Mouse (Mus musculus): ENCODE data around the gene Eri3. TPM values are rescaled to one million over a fixed set of nuclear protein-coding genes. Genes with fewer than 3 reads are reported as not detected.

Gene Eri3
- 100 to 1,000 TPM; 183 to 214 TPM for total RNA-seq (2021)

DNA sequence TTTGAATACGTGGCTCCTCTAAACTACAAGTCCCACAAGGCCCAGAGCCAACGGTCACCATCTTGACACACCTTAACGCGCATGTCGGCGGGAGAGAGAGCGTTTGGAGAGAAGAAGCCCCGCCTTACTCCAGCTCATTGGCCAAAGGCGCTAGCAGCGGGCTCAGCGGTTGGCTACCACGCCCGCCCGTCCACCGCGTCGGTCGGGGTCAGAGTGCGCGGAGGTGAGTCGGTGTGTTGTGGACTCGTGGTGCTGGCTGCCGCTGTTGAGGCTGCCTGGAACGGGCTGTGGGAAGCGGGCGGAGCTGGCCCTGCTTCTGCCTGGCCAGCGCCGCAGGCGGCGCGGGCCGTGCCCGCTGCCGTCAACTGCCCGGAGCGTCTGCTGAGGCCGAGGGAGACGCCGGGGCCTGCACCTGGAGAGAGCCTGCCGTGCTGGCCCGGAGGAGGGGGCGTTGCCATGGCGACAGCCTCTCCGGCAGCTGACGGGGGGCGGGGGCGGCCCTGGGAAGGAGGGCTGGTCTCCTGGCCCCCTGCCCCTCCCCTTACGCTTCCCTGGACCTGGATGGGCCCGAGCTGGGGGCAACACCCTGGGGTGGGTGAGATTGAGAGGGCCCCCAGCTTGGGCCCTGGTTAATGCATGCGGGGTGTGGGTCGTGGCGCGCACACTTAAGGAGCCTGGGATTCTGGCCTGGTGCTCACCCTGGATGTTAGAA is at the start of gene Eri3:
Eri3 (plus strand) TSS at position 226 of the 712 bp plus-strand sequence.
- DNase-seq (ENCODE audit: low spot score in 2 of 2): peak; percentile 97 to 99
- intact Hi-C loops (cut with DNase I): no loop called here

DNA sequence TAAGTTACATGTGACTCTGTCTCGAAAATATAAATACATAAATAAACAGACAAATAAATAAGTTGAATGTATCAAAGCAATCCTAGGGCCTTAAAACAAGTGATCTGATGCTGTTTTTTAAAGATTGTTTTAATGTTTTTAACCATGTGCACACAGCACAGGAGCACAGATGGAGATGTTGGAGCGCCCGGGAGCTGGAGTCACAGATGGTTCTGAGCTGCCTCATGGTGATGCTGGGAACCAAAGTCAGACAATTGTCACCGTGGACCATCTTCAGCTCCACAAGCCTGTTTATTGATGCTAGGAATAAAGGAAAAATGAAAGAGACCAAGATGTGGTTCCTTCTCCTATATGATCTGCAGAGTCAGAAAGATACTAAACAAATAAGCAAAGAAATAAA is 31.9 kb upstream of the Eri3 start:
- no peak for DNase-seq (ENCODE audit: low spot score in 2 of 2)
- intact Hi-C loops (cut with DNase I): no loop called here

DNA sequence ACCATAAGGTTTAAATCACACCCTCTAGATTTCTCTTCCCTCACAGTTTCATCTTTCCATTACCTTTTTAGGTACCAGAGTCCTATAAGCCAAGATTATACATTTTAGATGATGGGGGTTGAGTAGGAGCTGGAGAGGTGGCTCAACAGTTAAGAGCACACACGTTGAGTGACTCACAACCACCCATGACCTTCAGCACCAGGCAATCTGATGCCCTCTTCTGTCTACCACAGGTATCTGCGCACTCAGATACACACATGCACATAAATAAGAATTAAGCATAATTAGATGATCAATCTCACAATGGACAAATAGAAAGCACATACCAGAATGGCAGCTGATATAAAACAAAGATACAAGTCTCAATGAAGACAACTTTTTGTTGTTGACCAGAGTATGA is 28.8 kb upstream of the Eri3 start:
- intact Hi-C loops (cut with DNase I): no loop called here
- DNase-seq (ENCODE audit: low spot score in 2 of 2): no peak

DNA sequence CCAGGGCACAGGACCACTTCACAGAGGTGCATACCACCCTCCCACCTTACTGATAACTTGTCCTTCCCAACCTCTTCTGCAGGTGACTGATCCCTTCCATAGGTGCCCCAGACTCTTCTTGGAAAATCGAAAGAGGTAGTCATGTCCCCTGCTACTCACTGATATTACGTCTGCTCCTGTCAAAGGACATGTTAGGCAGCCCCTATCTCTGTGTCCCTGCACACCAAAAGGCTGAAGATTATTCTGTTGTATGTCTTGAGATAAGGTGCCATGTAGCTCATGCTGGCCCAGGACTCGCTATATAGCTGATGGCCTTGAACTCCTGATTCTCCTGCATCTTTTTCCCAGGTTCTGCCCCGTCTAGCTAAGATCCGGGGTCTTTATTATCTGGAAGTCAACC is 24.2 kb upstream of the Eri3 start:
- DNase-seq (ENCODE audit: low spot score in 2 of 2): no peak
- intact Hi-C loops (cut with DNase I): loop anchor here (5.0 kb wide), 1 partner anchor 254 kb away; no protein-coding TSS in a partner anchor

- intact Hi-C loops (cut with DNase I): loop anchor here (5.0 kb wide), 1 partner anchor 255 kb away; no protein-coding TSS in a partner anchor
- no peak for DNase-seq (ENCODE audit: low spot score in 2 of 2)
Observed at GRCm38 (mm10) chr4:117527116-117527899, 22.9 kb upstream of the Eri3 start.

- DNase-seq (ENCODE audit: low spot score in 2 of 2): peak in 1 of 2 experiments; percentile 39
- intact Hi-C loops (cut with DNase I): loop anchor here (1.0 to 5.0 kb wide), 2 partner anchors 204 to 256 kb away; no protein-coding TSS in a partner anchor
Observed at GRCm38 (mm10) chr4:117527952-117528351, 22.2 kb upstream of the Eri3 start.

- intact Hi-C loops (cut with DNase I): loop anchor here (5.0 kb wide), 1 partner anchor 258 kb away; no protein-coding TSS in a partner anchor
- no peak for DNase-seq (ENCODE audit: low spot score in 2 of 2)
Observed at GRCm38 (mm10) chr4:117529843-117530242, 20.3 kb upstream of the Eri3 start.

DNA sequence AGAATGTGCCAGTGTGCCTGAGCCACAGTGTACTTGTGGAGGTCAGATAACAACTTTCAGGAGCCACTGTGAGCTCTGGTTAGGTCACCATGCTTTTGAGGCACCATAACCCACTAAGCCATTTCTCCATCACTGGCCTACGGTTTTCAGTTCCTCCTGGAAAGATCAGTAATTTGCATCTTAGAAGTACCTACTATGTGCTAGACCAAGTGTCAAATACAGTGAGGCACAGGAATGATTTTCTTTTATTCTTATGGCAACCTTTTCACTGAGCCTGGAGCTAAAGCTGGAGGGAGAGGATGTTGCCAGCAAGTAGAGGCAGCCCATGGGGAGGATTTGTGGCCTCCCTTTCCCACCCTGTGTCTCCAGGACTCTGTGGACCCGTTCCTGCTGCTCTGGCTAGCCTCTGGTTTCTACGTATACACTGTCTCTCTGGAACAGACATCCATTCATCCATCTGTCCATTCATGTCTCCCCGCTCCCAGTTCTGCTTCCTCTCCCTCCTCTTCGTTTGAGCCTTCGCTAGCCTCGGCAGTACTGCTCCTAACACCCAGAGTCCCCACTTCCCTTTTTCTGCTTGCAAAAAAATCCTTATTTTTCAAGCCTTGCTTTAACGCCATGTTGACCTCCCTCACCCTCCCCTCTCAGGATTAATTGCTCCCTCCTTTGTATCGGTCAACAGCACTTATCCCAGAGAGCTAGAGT is 14.5 kb upstream of the Eri3 start:
- intact Hi-C loops (cut with DNase I): no loop called here
- DNase-seq (ENCODE audit: low spot score in 2 of 2): no peak

GRCm38 (mm10) chr4:117537002-117537401 is 13.2 kb upstream of the Eri3 start:
- no peak for DNase-seq (ENCODE audit: low spot score in 2 of 2)
- intact Hi-C loops (cut with DNase I): no loop called here

DNA sequence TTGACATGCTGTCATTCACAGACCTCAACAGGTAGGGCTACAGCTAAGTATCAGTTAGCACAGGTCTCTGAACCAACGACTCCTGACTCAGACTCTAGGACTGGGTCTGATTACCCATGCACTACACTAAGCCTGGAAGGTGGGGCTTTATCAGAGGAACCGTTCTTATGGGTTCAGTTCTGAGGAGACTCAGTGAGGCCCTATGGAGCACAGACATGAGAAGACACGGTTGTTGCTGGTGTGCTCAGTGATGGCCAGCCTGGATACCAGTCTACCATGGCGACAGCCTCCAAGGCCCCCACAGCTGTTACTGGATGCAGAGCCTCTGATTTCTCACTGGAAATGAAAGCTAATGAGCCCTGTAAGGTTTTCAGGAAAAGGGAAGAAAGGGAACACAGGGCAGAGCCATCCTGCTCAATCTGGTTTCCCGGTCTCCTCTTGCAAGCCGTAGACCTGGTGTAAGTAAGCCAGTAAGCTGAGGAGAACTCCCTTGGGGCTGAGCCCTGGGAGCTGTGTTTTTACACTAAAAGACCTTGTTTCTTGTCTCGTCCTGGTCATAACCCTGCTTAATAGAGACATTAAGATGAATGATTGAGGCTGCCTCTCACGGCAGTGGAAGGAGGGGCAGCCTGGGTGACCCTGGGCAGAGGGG is 10.7 kb upstream of the Eri3 start:
- intact Hi-C loops (cut with DNase I): no loop called here
- DNase-seq (ENCODE audit: low spot score in 2 of 2): no peak

DNA sequence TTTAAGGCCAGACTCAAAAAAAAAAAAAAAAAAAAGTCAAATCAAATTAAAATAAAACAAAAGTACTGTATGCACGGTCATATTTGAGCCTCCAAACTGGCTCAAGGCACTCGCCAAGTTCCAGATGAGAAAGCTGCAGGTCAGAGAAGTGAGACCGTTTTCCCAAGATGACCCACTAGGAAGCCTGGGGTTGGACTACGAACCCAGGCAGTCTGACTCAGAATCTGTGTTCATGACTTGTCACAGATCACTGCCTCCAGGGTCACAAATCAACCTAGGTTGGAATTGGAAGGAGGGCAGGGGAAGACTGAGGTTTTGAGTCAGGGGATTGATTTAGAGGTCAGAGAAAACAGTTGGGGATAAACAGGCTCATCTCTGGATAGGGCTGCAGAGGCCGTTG is 9.6 kb upstream of the Eri3 start:
- no peak for DNase-seq (ENCODE audit: low spot score in 2 of 2)
- intact Hi-C loops (cut with DNase I): no loop called here

- intact Hi-C loops (cut with DNase I): no loop called here
- no peak for DNase-seq (ENCODE audit: low spot score in 2 of 2)
Observed at GRCm38 (mm10) chr4:117545448-117545847, 4.7 kb upstream of the Eri3 start.

DNA sequence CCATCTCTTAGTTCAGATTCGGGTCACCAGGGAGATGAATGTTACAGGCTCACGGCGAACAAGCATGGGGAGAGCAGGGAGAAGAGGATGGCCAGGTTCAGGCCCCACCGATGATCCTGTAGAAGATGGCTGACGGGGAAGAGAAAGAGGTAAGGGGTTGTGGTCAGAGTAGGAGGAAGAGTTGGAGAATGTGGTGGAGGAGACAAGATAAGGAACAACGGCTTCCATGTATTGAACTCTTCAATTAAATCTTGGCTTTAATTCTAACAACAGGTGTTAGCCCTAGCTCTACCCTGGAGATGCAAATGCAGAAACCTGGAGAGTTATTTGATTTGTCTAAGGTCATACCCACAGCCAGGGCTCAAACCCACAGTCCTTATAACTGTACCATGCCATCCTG is 3.5 kb upstream of the Eri3 start:
- intact Hi-C loops (cut with DNase I): no loop called here

DNA sequence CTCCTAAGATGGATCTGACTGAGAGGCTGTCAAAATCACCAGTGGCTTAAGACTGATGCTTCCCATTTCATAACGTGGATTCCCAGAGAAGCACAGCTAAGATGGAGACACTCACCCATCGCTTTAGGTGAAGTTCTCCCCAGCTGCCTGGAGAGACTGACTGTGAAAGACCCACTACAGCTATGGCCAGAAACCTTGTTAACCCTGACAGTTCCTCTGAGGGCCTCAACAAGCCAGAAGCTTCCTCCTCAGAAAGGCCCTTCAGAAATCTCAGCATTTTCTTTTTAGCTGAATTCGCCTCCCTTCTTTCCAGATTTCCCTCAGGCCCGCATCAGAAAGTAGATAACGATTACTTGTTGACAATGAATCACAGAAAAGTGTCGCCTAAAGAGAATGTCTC is 589 bp upstream of the Eri3 start:
- intact Hi-C loops (cut with DNase I): no loop called here
- no peak for DNase-seq (ENCODE audit: low spot score in 2 of 2)

More for the DNA sequence above, 3.5 kb upstream of the Eri3 start:
- DNase-seq (ENCODE audit: low spot score in 2 of 2): no peak

DNA sequence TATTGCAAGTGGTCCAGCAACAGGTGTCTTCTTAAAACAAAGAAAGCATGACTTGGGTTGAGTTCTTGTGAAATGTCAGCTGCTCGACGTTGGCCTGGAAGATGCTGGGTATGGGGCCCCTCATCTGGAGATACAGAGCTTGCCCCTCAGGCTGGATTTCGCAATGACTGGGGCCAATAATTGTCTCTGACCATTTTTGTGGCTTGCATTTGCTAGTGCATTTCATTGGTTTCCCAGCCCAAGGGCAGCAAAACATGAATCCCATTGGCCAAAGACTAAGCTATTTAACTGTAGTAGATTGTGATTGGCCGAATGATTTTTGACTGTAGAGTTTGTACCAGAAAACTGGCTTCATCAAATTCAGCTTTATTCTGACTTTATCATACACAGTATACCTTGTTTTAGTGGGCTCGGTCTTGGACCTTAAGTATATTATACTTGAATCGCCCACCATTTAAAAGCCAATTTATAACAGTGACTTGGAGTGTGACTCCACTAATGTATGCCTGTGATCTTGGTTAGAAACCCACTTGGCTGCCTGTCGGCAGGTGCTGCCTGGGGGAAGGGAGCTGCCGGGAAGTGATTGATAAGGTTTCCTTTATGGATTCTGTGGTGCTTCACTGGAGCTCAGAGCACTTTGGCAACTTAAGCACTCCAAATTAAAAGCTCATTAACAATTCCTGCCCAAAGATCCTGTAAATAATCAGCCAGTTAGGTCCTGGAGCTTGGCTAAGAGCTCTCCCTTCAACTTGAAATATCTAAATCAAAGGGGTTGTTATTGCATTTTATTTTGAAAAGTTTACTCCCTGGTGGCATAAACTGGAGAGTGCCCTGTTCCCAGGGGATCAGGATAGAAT is 1.2 kb downstream of the Eri3 start:
- no peak for DNase-seq (ENCODE audit: low spot score in 2 of 2)
- intact Hi-C loops (cut with DNase I): no loop called here

DNA sequence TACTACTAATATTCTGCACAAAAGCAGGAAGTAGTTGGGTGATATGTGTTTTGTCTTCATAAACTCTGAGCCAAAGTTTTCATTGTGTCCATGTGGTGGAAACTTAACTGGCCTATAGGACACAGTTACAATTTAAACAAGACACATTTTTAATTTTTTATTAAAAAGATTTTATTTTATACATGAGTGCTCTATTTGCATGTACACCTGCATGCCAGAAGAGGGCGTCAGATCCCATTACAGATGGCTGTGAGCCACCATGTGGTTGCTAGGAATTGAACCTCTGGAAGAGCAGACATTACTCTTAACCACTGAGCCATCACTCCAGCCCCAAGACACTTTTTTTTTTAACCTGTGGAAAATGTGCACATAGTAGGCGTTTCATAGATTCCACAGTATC is 5.3 kb downstream of the Eri3 start:
- intact Hi-C loops (cut with DNase I): no loop called here
- no peak for DNase-seq (ENCODE audit: low spot score in 2 of 2)

DNA sequence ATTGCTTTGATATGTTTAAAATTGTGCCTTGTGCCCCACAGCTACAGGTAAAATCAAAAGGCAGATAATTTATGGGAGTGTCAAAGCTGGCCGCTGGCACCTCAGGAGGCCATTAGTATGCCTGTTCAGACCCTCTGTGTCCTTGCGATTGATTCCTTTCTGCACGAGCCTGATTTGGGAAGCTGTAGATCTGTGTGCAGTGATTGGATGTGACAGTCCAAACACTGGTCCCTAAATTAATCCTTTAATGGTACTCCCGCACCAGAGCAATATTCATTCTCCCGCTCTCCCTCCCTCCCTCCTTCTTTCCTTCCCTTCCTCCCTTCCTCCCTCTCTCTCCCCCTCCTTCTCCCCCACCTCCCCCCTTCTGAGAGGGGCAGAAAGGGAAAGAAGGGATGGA is 6.2 kb downstream of the Eri3 start:
- intact Hi-C loops (cut with DNase I): no loop called here

GRCm38 (mm10) chr4:117557068-117557645 is 7.0 kb downstream of the Eri3 start:
- DNase-seq (ENCODE audit: low spot score in 2 of 2): no peak

More for the DNA sequence above, 6.2 kb downstream of the Eri3 start:
- no peak for DNase-seq (ENCODE audit: low spot score in 2 of 2)

DNA sequence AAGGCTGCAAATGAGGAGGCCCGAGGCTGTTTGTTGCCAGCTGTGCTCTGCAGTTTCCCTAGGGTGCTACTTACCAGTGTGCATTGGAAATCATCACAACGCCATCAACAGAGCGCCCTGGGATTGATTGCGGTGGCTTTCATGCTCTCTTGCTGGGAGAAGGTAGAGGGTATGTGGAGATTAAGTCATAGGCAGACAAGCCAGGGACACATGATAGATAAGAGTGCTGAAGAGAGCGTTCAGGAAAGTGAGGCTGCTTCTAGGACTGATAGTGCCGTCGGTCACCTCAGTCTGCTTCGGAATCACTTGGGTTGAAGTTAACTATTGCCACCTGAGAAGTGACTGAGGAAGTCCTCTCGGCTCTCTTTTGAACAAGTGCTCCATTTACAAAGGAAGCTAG is 13.8 kb downstream of the Eri3 start:
- DNase-seq (ENCODE audit: low spot score in 2 of 2): no peak
- intact Hi-C loops (cut with DNase I): no loop called here

More at GRCm38 (mm10) chr4:117557068-117557645, 7.0 kb downstream of the Eri3 start:
- intact Hi-C loops (cut with DNase I): no loop called here
